Mouse (Mus musculus) E14TG2a.4 (cell line): ENCODE measurements around the gene Fam13a.

ENCODE experiments used
- CTCF ChIP-seq: conservative IDR thresholded peaks from 2 replicates; pipeline ENCODE4 v1.5.1; 2014; ENCODE audit warnings: low read length
- NANOG ChIP-seq: IDR thresholded peaks from 2 replicates; pipeline ENCODE4 v1.6.1; 2014; ENCODE audit warnings: borderline replicate concordance, low read length, mixed read lengths

DNA sequence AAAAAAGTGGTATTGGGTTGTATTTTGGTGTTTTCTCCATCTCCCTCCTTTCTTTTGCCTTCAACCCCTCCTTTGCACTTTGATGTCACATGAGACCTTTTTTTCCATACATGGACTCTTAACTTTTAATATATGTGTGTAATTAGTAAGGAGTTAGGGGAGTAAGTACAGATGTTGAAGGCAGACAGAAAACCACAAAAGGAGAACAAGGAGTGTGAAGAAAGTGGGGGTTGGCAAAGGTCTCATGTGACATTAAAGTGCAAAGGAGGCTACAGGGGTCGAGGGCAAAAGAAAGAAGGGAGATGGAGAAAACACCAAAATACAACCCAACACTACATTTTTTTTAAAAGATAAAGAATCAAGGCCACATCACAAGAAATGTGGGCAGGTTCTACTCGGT lies 49.1 kb downstream of the Fam13a start:
- TF ChIP-seq CTCF (no peak), NANOG (no peak)
